Mouse (Mus musculus) lung, postnatal 0 days (tissue): ENCODE measurements at regions not wholly inside any gene's neighbourhood (a gene's known extent, or its start where the extent isn't known, plus 50 kb on each side); places are given as distances from the start of the nearest gene placed in this dataset.

Experiments used
- CTCF ChIP-seq: IDR thresholded peaks from 2 replicates; pipeline ENCODE4 v1.5.1; 2016; ENCODE audit warnings: antibody characterized with exemption, mild to moderate bottlenecking
- EP300 ChIP-seq: IDR thresholded peaks from 2 replicates; pipeline ENCODE4 v1.6.1; 2016; ENCODE audit warnings: antibody characterized with exemption, mild to moderate bottlenecking, control low read depth

DNA sequence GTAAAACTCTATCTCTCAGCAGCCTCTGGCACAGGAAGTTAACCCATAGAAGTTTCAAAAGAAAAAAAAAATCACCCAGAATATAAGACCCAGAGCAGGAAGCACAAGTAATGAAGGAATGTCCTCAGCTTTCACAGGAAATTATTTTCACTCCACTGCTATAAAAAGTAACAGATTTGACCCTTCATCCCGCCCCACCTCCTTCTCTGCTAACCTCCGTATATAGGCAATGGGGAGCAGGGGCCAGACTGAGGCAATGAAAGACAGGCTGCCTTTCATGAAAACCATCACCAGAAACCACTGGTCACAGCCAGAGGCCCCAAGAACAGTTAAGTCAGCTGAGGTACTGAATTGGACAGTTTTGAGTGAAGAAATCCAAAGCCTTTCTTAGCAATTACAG lies 654.9 kb downstream of the Gsdmc2 start:
- TF ChIP-seq CTCF: no peak
- TF ChIP-seq EP300: no peak
